Comparison of ENCODE assay signal across 9 mouse cellular contexts in the genomic region with DNA sequence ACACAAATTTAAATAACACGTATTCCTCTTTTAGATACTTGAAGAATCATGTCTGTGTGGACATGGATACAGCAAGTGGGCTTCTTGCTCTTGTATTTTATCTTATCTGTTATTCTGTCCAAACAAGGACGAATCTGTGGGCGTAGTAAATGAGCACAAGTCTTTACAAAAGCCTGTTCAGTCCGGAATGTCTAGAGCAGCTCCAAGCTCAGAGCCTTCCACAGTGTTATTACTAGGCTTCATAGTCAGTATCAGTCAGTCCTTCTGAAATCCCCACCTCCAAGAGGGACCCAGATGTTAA. TPM values are rescaled to one million over a fixed set of nuclear protein-coding genes. Genes with fewer than 3 reads are reported as not detected.
DNase-seq lines count a peak whose midpoint lies in the region; ATAC-seq and TF ChIP-seq lines count a peak whose summit lies in the region.
"Had no signal": no experiment of that assay in that cellular context is flagged by ENCODE, and none has a peak within 500 bp of the region (broad histone marks: within the 10 kb centered on the region; RNA-seq: fewer than 3 reads in every experiment).

No protein-coding gene starts in this region.

- no peaks in the 10 kb centered on the region for H3K36me3 ChIP-seq in heart, embryonic 15.5 days
- H3K36me3 ChIP-seq in testis, adult 2 months (ENCODE audit: control insufficient read depth, insufficient read depth, low read length) = no peaks in the 10 kb centered on the region
- H3K36me3 ChIP-seq in liver, embryonic 12.5 days = no peaks in the 10 kb centered on the region
- H3K36me3 ChIP-seq: embryonic facial prominence, embryonic 12.5 days had no signal

- no peak overlapping the region; the same call in 1 of the 2 replicates for H3K4me3 ChIP-seq in heart, embryonic 15.5 days
- H3K4me3 ChIP-seq in testis, adult 2 months (ENCODE audit: control insufficient read depth, low read depth, low read length) = no peak overlapping the region
- no peak overlapping the region for H3K4me3 ChIP-seq in liver, embryonic 12.5 days

- 64% methylated on average over 4 of the region's 4 CpGs for WGBS in heart, embryonic 15.5 days
- 51% methylated on average over 4 of the region's 4 CpGs for WGBS in liver, embryonic 12.5 days (ENCODE audit: insufficient replicate concordance)

- no peak for ATAC-seq in heart, embryonic 15.5 days (replicated peaks; ENCODE audit: insufficient number of reproducible peaks, insufficient read depth, low FRiP score, low read depth)
- ATAC-seq in liver, embryonic 12.5 days = no peak

- no peak for TF ChIP-seq CTCF in testis, adult 2 months (IDR thresholded peaks at IDR 0.05; ENCODE audit: control insufficient read depth, insufficient read depth, insufficient replicate concordance, low read depth, low read length)

- H3K27ac ChIP-seq in heart, embryonic 15.5 days = no peak overlapping the region
- H3K27ac ChIP-seq in testis, adult 2 months (ENCODE audit: control insufficient read depth, insufficient read depth, low read depth, low read length) = 0 out of 2 replicates have a peak overlapping the region, but pooled peaks have one; percentile 63
- no peak overlapping the region for H3K27ac ChIP-seq in liver, embryonic 12.5 days

- no peaks in the 10 kb centered on the region for H3K9me3 ChIP-seq in heart, embryonic 15.5 days (replicated peaks)
- H3K9me3 ChIP-seq in liver, embryonic 12.5 days (replicated peaks) = no peaks in the 10 kb centered on the region
- H3K9me3 ChIP-seq: embryonic facial prominence, embryonic 12.5 days had no signal

- TF ChIP-seq POLR2A in testis, adult 2 months (IDR thresholded peaks at IDR 0.05; ENCODE audit: control insufficient read depth, low read depth, low read length) = no peak

- no peak overlapping the region for H3K9ac ChIP-seq in heart, embryonic 15.5 days
- H3K9ac ChIP-seq in liver, embryonic 12.5 days = no peak overlapping the region

- H3K4me2 ChIP-seq in heart, embryonic 15.5 days = peak overlapping the region; percentile 73; the same call in 1 of the 2 replicates
- H3K4me2 ChIP-seq in liver, embryonic 12.5 days = peak overlapping the region; percentile 67

- peaks cover 7% of the 10 kb centered on the region for H3K4me1 ChIP-seq in heart, embryonic 15.5 days (replicated peaks)
- peaks cover 12% of the 10 kb centered on the region for H3K4me1 ChIP-seq in testis, adult 2 months (ENCODE audit: control insufficient read depth, insufficient read depth, low read length)
- peaks cover 6% of the 10 kb centered on the region; the same call in 1 of the 2 replicates for H3K4me1 ChIP-seq in liver, embryonic 12.5 days
- H3K4me1 ChIP-seq: embryonic facial prominence, embryonic 12.5 days had no signal

- no peaks in the 10 kb centered on the region for H3K27me3 ChIP-seq in heart, embryonic 15.5 days
- H3K27me3 ChIP-seq in testis, adult 2 months (ENCODE audit: control insufficient read depth, insufficient read depth, low read length) = no peaks in the 10 kb centered on the region
- peaks cover 28% of the 10 kb centered on the region for H3K27me3 ChIP-seq in liver, embryonic 12.5 days (replicated peaks)
- H3K27me3 ChIP-seq: embryonic facial prominence, embryonic 12.5 days had no signal

- no peak for DNase-seq in heart, adult 11 months
- DNase-seq in testis, postnatal 14 days (ENCODE audit: low spot score) = no peak
- DNase-seq in yolk sac, embryonic 10.5 days (ENCODE audit: low spot score) = no peak
- no peak for DNase-seq in c-Kit-positive CD71-positive TER-119-positive erythroid progenitor cells, embryonic 14.5 days (ENCODE audit: low spot score)
- no peak for DNase-seq in urinary bladder, adult 18-20 months (ENCODE audit: low spot score in 2 of 2)

RNA-seq across cellular contexts. Expression of a gene that starts 52.2 kb away (rescaled TPM):
- polyA plus RNA-seq in heart, embryonic 15.5 days (2015; fragmentation: Nextera tagmentation; extraction: Ambion mirVana) = 1.9 and 3.3 TPM in 2 replicates
- polyA plus RNA-seq in testis, adult 2 months (2012; rRNA removed) = 0.76 and 1.1 TPM in 2 replicates
- polyA plus RNA-seq in liver, embryonic 12.5 days (2016; fragmentation: Nextera tagmentation; extraction: Ambion mirVana) = 0.23 and 0.29 TPM in 2 replicates
